Mouse (Mus musculus): ENCODE results near the gene Trp53i11. TPM values are rescaled to one million over a fixed set of nuclear protein-coding genes. Genes with fewer than 3 reads are reported as not detected.

Trp53i11 gene
- polyA plus RNA-seq, 1 experiment = 9.0 TPM

- H3K4me3 ChIP-seq (ENCODE audit: insufficient read depth, low read length) = no peak overlapping the region
- H3K4me1 ChIP-seq (ENCODE audit: control insufficient read depth, insufficient read depth, low read length) = no peaks in the 10 kb centered on the region
- TF ChIP-seq CTCF (IDR thresholded peaks at IDR 0.05; ENCODE audit: borderline replicate concordance, insufficient read depth, low read length) (no peak), POLR2A (IDR thresholded peaks at IDR 0.05; ENCODE audit: low read depth, low read length) (no peak)
- H3K27ac ChIP-seq (ENCODE audit: insufficient read depth, low read length) = no peak overlapping the region
Measured at GRCm38 (mm10) chr2:93170845-93171200, 16.5 kb upstream of the Trp53i11 start.

- no peaks in the 10 kb centered on the region; the same call in 1 of the 2 replicates for H3K4me1 ChIP-seq (ENCODE audit: control insufficient read depth, insufficient read depth, low read length)
- no peak overlapping the region for H3K4me3 ChIP-seq (ENCODE audit: insufficient read depth, low read length)
- TF ChIP-seq CTCF (IDR thresholded peaks at IDR 0.05; ENCODE audit: borderline replicate concordance, insufficient read depth, low read length) = no peak
- no peak for TF ChIP-seq POLR2A (IDR thresholded peaks at IDR 0.05; ENCODE audit: low read depth, low read length)
- no peak overlapping the region for H3K27ac ChIP-seq (ENCODE audit: insufficient read depth, low read length)
Measured at GRCm38 (mm10) chr2:93171929-93172328, 15.4 kb upstream of the Trp53i11 start.

- TF ChIP-seq CTCF (IDR thresholded peaks at IDR 0.05; ENCODE audit: borderline replicate concordance, insufficient read depth, low read length) (no peak), POLR2A (IDR thresholded peaks at IDR 0.05; ENCODE audit: low read depth, low read length) (no peak)
- no peak overlapping the region for H3K27ac ChIP-seq (ENCODE audit: insufficient read depth, low read length)
- H3K4me1 ChIP-seq (ENCODE audit: control insufficient read depth, insufficient read depth, low read length) = peaks cover 3% of the 10 kb centered on the region
- H3K4me3 ChIP-seq (ENCODE audit: insufficient read depth, low read length) = no peak overlapping the region
Measured at GRCm38 (mm10) chr2:93172460-93172859, 14.9 kb upstream of the Trp53i11 start.

GRCm38 (mm10) chr2:93174159-93174558, 13.2 kb upstream of the Trp53i11 start:
- Histone ChIP-seq H3K4me1 (ENCODE audit: control insufficient read depth, insufficient read depth, low read length) (peaks cover 3% of the 10 kb centered on the region), H3K27ac (ENCODE audit: insufficient read depth, low read length) (no peak overlapping the region), H3K4me3 (ENCODE audit: insufficient read depth, low read length) (no peak overlapping the region)
- TF ChIP-seq CTCF (IDR thresholded peaks at IDR 0.05; ENCODE audit: borderline replicate concordance, insufficient read depth, low read length) (no peak), POLR2A (IDR thresholded peaks at IDR 0.05; ENCODE audit: low read depth, low read length) (no peak)

- H3K27ac ChIP-seq (ENCODE audit: insufficient read depth, low read length) = no peak overlapping the region
- no peak for TF ChIP-seq CTCF (IDR thresholded peaks at IDR 0.05; ENCODE audit: borderline replicate concordance, insufficient read depth, low read length)
- TF ChIP-seq POLR2A (IDR thresholded peaks at IDR 0.05; ENCODE audit: low read depth, low read length) = no peak
- no peak overlapping the region for H3K4me3 ChIP-seq (ENCODE audit: insufficient read depth, low read length)
- peaks cover 3% of the 10 kb centered on the region for H3K4me1 ChIP-seq (ENCODE audit: control insufficient read depth, insufficient read depth, low read length)
Measured at GRCm38 (mm10) chr2:93175278-93175677, 12.1 kb upstream of the Trp53i11 start.

GRCm38 (mm10) chr2:93175721-93176120, 11.6 kb upstream of the Trp53i11 start:
- no peak overlapping the region for H3K27ac ChIP-seq (ENCODE audit: insufficient read depth, low read length)
- TF ChIP-seq CTCF (IDR thresholded peaks at IDR 0.05; ENCODE audit: borderline replicate concordance, insufficient read depth, low read length) (no peak), POLR2A (IDR thresholded peaks at IDR 0.05; ENCODE audit: low read depth, low read length) (no peak)
- peaks cover 6% of the 10 kb centered on the region for H3K4me1 ChIP-seq (ENCODE audit: control insufficient read depth, insufficient read depth, low read length)
- H3K4me3 ChIP-seq (ENCODE audit: insufficient read depth, low read length) = no peak overlapping the region

GRCm38 (mm10) chr2:93176193-93176798, 11.1 kb upstream of the Trp53i11 start:
- Histone ChIP-seq H3K4me3 (ENCODE audit: insufficient read depth, low read length) (no peak overlapping the region), H3K27ac (ENCODE audit: insufficient read depth, low read length) (no peak overlapping the region), H3K4me1 (ENCODE audit: control insufficient read depth, insufficient read depth, low read length) (peaks cover 6% of the 10 kb centered on the region)
- TF ChIP-seq CTCF (IDR thresholded peaks at IDR 0.05; ENCODE audit: borderline replicate concordance, insufficient read depth, low read length) (no peak), POLR2A (IDR thresholded peaks at IDR 0.05; ENCODE audit: low read depth, low read length) (no peak)

GRCm38 (mm10) chr2:93176871-93177667, 10.3 kb upstream of the Trp53i11 start:
- peaks cover 6% of the 10 kb centered on the region for H3K4me1 ChIP-seq (ENCODE audit: control insufficient read depth, insufficient read depth, low read length)
- no peak overlapping the region for H3K27ac ChIP-seq (ENCODE audit: insufficient read depth, low read length)
- H3K4me3 ChIP-seq (ENCODE audit: insufficient read depth, low read length) = no peak overlapping the region
- TF ChIP-seq POLR2A (IDR thresholded peaks at IDR 0.05; ENCODE audit: low read depth, low read length) (no peak), CTCF (IDR thresholded peaks at IDR 0.05; ENCODE audit: borderline replicate concordance, insufficient read depth, low read length) (no peak)

GRCm38 (mm10) chr2:93177668-93178312, 9.6 kb upstream of the Trp53i11 start:
- Histone ChIP-seq H3K4me3 (ENCODE audit: insufficient read depth, low read length) (no peak overlapping the region), H3K27ac (ENCODE audit: insufficient read depth, low read length) (no peak overlapping the region), H3K4me1 (ENCODE audit: control insufficient read depth, insufficient read depth, low read length) (peaks cover 6% of the 10 kb centered on the region)
- TF ChIP-seq POLR2A (IDR thresholded peaks at IDR 0.05; ENCODE audit: low read depth, low read length) = no peak
- no peak for TF ChIP-seq CTCF (IDR thresholded peaks at IDR 0.05; ENCODE audit: borderline replicate concordance, insufficient read depth, low read length)

GRCm38 (mm10) chr2:93178313-93178677, 9.1 kb upstream of the Trp53i11 start:
- no peak for TF ChIP-seq CTCF (IDR thresholded peaks at IDR 0.05; ENCODE audit: borderline replicate concordance, insufficient read depth, low read length)
- TF ChIP-seq POLR2A (IDR thresholded peaks at IDR 0.05; ENCODE audit: low read depth, low read length) = no peak
- peaks cover 6% of the 10 kb centered on the region for H3K4me1 ChIP-seq (ENCODE audit: control insufficient read depth, insufficient read depth, low read length)
- H3K4me3 ChIP-seq (ENCODE audit: insufficient read depth, low read length) = no peak overlapping the region
- no peak overlapping the region for H3K27ac ChIP-seq (ENCODE audit: insufficient read depth, low read length)

Measured in embryonic fibroblast, embryonic 13.5 days (primary cell).